Mouse (Mus musculus): Measurements from ENCODE around the gene Spdye4b. TPM values are rescaled to one million over a fixed set of nuclear protein-coding genes. Genes with fewer than 3 reads are reported as not detected.

Gene Spdye4b
- polyA plus RNA-seq (2017; shearing (Covaris generic)) = not detected

DNA sequence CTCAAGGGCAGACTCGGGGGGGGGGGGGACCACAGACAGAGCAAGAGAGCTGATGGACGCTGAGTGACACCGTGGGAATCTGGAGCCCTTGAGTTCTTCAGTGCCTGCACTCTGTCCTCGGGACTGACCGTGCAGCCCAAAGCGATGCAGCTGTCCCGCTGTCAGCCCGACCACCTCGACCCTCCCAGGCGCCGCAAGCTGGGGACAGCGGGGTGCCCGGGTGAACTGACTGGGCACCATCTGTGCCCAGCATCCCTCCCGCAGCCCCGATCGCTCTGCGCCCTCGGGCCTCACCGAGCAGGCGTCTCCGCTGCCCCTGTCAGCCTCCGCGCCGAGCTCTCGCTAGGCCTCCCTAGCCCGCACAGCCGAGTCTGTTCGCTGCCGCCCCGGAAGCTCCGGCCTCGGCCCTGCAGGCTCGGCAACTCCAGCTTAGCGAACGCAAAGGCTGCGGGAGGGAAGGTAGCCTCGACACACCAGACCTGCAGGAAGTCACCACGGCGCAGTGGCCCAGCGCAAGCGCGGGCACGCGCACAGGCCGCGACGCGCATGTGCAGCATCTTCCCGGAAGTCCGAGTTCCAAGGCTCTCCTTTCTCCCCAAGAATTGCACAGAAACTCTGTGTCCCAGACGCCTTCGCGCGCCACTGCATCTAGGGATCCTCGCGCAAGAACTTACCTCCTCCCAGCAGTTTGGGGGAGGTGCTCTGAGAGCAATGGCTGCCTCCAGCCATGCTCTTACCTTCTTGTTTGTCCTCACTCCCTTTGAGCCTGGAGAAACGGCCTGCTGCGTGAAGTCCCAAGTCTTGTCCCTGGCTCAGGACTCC is at the start of gene Spdye4b, which contains the start of gene Rbak:
Gene Spdye4b (plus strand): TSS at position 763 of the 822 bp plus-strand sequence.
Gene Rbak (minus strand): TSS at position 521 of the 822 bp plus-strand sequence.

DNA sequence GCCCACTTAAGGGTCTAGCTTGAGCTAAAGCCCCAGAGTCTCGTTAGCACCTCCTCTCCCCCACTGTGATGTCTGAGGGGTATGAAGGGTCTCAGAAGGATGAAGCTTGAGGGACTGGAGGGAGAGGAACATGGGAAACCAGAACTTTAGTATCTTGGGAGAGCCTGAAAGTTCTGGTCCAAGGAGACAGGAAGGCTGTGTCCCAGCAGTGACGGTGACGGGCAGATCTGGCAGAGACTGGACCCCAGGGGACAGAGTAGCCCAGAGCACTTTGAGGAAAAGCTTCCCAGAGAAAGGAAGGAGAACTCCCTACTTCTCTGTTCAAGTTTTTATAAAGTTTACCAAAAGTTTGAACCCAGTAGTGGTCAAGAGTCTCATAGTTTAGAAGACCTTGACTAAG is 33.3 kb upstream of the Spdye4b start, which contains the start of gene Olfr718-ps1:
Gene Olfr718-ps1 (minus strand): TSS at position 101 of the 400 bp plus-strand sequence.

DNA sequence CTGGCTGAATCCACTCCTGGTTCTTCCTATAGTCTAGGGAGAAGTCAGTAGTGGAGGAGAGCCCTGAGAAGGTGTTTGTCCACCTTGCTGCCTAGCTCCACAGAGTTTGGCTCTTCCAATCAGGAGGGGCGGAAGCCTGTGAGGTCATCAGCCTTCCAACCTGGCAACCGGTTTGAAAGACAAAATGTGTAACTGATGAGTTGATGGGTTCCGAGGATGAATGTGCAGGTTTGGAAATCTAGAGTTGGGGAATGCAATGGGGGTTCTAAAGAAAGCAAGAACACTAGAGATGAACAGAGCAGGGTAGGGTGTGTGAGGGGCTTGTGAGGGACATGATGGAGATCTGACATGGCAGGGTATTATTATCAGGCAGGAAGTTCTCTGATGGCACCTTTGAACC is 46.0 kb downstream of the Spdye4b start, which contains the start of gene Spdye4a:
Gene Spdye4a (minus strand): TSS at position 101 of the 400 bp plus-strand sequence.

DNA sequence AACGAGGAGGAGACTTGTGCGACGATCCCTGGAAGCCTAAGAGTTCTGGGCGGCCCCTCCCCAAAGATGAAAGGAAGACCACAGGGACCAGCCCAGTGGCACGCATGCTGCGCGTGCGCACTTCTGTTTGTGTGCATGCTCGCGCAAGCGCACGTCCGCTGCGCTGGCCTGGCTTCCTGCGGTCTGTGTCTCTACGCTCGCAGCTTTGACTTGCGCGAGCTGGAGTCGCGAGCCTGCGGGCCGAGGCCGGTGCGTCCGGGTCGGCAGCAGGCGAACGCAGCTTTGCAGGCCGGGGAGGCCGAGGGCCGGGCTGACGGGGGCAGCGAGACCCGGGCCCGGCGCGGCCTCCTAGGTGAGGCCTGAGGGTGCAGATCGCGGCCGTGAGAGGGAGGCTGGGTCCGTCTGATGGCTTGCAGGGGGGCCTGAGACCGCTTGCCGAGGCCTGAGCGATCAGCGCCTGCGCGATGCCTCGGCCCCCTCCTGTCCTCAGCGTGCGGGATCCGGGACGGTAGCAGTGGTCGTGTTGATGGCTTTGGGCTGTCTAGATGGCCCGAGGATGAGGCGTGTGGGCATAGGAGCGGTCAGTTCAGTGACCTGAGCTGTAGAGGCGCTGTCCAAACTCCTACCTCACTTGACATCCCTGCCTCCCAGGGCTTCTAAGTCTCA is 54.3 kb downstream of the Spdye4b start, which contains the start of gene Zfp12:
Gene Zfp12 (plus strand): TSS at position 136 of the 666 bp plus-strand sequence.

Other genes with a start within 250 kb of the Spdye4b start
- gene Fscn1, start 220.7 kb upstream of the Spdye4b start, polyA plus RNA-seq (2017; shearing (Covaris generic)) = not detected
- 58.3 TPM for gene Rnf216, start 68.0 kb upstream of the Spdye4b start, polyA plus RNA-seq (2017; shearing (Covaris generic))
- 0.07 TPM for gene Olfr718-ps1, start 33.4 kb upstream of the Spdye4b start, polyA plus RNA-seq (2017; shearing (Covaris generic))
- gene Rbak, start 242 bp upstream of the Spdye4b start, polyA plus RNA-seq (2017; shearing (Covaris generic)) = 16.5 TPM
- gene Spdye4a, start 45.9 kb downstream of the Spdye4b start, polyA plus RNA-seq (2017; shearing (Covaris generic)) = not detected
- gene Zfp12, start 54.1 kb downstream of the Spdye4b start, polyA plus RNA-seq (2017; shearing (Covaris generic)) = 10.5 TPM
- 0.12 TPM for gene Zfp316, start 89.0 kb downstream of the Spdye4b start, polyA plus RNA-seq (2017; shearing (Covaris generic))
- gene Zfp853, start 112.6 kb downstream of the Spdye4b start, polyA plus RNA-seq (2017; shearing (Covaris generic)) = not detected
- 5.6 TPM for gene E130309D02Rik, start 134.3 kb downstream of the Spdye4b start, polyA plus RNA-seq (2017; shearing (Covaris generic))
- gene Zdhhc4, start 148.2 kb downstream of the Spdye4b start, polyA plus RNA-seq (2017; shearing (Covaris generic)) = 98.1 TPM
- gene Grid2ip, start 176.3 kb downstream of the Spdye4b start, polyA plus RNA-seq (2017; shearing (Covaris generic)) = not detected
- gene Kdelr2, start 222.8 kb downstream of the Spdye4b start, polyA plus RNA-seq (2017; shearing (Covaris generic)) = 34.8 TPM

All from activated CD4-positive, CD25-positive, alpha-beta regulatory T cell, adult 9 weeks (primary cell).